Mouse (Mus musculus): Measurements from ENCODE around the gene Fam129c. TPM values are rescaled to one million over a fixed set of nuclear protein-coding genes. Genes with fewer than 3 reads are reported as not detected.

Fam129c gene
- polyA plus RNA-seq, 2 experiments: 0.56 to 1.1 TPM

- DNase-seq (ENCODE audit: low read depth in 3 of 3, low spot score in 3 of 3): no peak
- TF ChIP-seq CTCF (IDR thresholded peaks at IDR 0.05; ENCODE audit: low read depth) (no peak), EP300 (IDR thresholded peaks at IDR 0.05; ENCODE audit: low read depth) (no peak)
- no peaks in the 10 kb centered on the region for H3K36me3 ChIP-seq (replicated peaks; ENCODE audit: control insufficient read depth, insufficient read depth, low read depth)
- H3K4me3 ChIP-seq (ENCODE audit: insufficient read depth in 1 of 2, low read depth in 2 of 2, low read length in 2 of 2): no peak overlapping the region
- H3K27me3 ChIP-seq (ENCODE audit: control insufficient read depth, insufficient read depth, low read length): peaks cover 9% of the 10 kb centered on the region
- no peak overlapping the region for H3K9ac ChIP-seq (replicated peaks)
- H3K9me3 ChIP-seq (ENCODE audit: control insufficient read depth, low read length): no peaks in the 10 kb centered on the region
- no peak overlapping the region for H3K27ac ChIP-seq
- WGBS (ENCODE audit: insufficient replicate concordance): 61% methylated on average over 2 of the region's 2 CpGs
- ATAC-seq (ENCODE audit: insufficient read depth): no peak
- H3K4me1 ChIP-seq (replicated peaks; ENCODE audit: control insufficient read depth in 2 of 2, insufficient read depth in 2 of 2, low read length in 1 of 2): peaks cover 3 to 7% of the 10 kb centered on the region in 2 experiments
- H3K4me2 ChIP-seq (ENCODE audit: low read depth): no peak overlapping the region
These were observed 25.4 kb upstream of the Fam129c start for GRCm38 (mm10) chr8:71572077-71572476.

- Histone ChIP-seq H3K27ac (no peak overlapping the region), H3K4me3 (ENCODE audit: insufficient read depth in 1 of 2, low read depth in 2 of 2, low read length in 2 of 2) (no peak overlapping the region), H3K4me1 (replicated peaks; ENCODE audit: control insufficient read depth in 2 of 2, insufficient read depth in 2 of 2, low read length in 1 of 2) (peaks cover 3 to 7% of the 10 kb centered on the region in 2 experiments), H3K36me3 (replicated peaks; ENCODE audit: control insufficient read depth, insufficient read depth, low read depth) (no peaks in the 10 kb centered on the region), H3K27me3 (ENCODE audit: control insufficient read depth, insufficient read depth, low read length) (peaks cover 9% of the 10 kb centered on the region), H3K9ac (replicated peaks) (no peak overlapping the region), H3K4me2 (ENCODE audit: low read depth) (no peak overlapping the region), H3K9me3 (ENCODE audit: control insufficient read depth, low read length) (no peaks in the 10 kb centered on the region)
- TF ChIP-seq EP300 (IDR thresholded peaks at IDR 0.05; ENCODE audit: low read depth) (no peak), CTCF (IDR thresholded peaks at IDR 0.05; ENCODE audit: low read depth) (no peak)
- no peak for DNase-seq (ENCODE audit: low read depth in 3 of 3, low spot score in 3 of 3)
- ATAC-seq (ENCODE audit: insufficient read depth): no peak
- 77% methylated on average over 9 of the region's 9 CpGs for WGBS (ENCODE audit: insufficient replicate concordance)
These were observed 24.4 kb upstream of the Fam129c start for GRCm38 (mm10) chr8:71572847-71573633.

- H3K27ac ChIP-seq: no peak overlapping the region
- DNase-seq (ENCODE audit: low read depth in 3 of 3, low spot score in 3 of 3): no peak
- no peak overlapping the region for H3K9ac ChIP-seq (replicated peaks)
- no peak overlapping the region for H3K4me2 ChIP-seq (ENCODE audit: low read depth)
- H3K4me1 ChIP-seq (replicated peaks; ENCODE audit: control insufficient read depth in 2 of 2, insufficient read depth in 2 of 2, low read length in 1 of 2): peaks cover 3 to 7% of the 10 kb centered on the region in 2 experiments
- no peak for ATAC-seq (ENCODE audit: insufficient read depth)
- no peak overlapping the region for H3K4me3 ChIP-seq (ENCODE audit: insufficient read depth in 1 of 2, low read depth in 2 of 2, low read length in 2 of 2)
- H3K9me3 ChIP-seq (ENCODE audit: control insufficient read depth, low read length): no peaks in the 10 kb centered on the region
- H3K36me3 ChIP-seq (replicated peaks; ENCODE audit: control insufficient read depth, insufficient read depth, low read depth): no peaks in the 10 kb centered on the region
- TF ChIP-seq CTCF (IDR thresholded peaks at IDR 0.05; ENCODE audit: low read depth): no peak
- no peak for TF ChIP-seq EP300 (IDR thresholded peaks at IDR 0.05; ENCODE audit: low read depth)
- 62% methylated on average over 7 of the region's 7 CpGs for WGBS (ENCODE audit: insufficient replicate concordance)
- H3K27me3 ChIP-seq (ENCODE audit: control insufficient read depth, insufficient read depth, low read length): peaks cover 3% of the 10 kb centered on the region
These were observed 23.0 kb upstream of the Fam129c start for GRCm38 (mm10) chr8:71574426-71574825.

- Histone ChIP-seq H3K4me3 (ENCODE audit: insufficient read depth in 1 of 2, low read depth in 2 of 2, low read length in 2 of 2) (no peak overlapping the region), H3K4me1 (replicated peaks; ENCODE audit: control insufficient read depth in 2 of 2, insufficient read depth in 2 of 2, low read length in 1 of 2) (peaks cover 0 to 6% of the 10 kb centered on the region in 2 experiments; a peak in 3 of 4 replicates), H3K27me3 (ENCODE audit: control insufficient read depth, insufficient read depth, low read length) (no peaks in the 10 kb centered on the region; the same call in 1 of the 2 replicates), H3K9me3 (ENCODE audit: control insufficient read depth, low read length) (no peaks in the 10 kb centered on the region), H3K27ac (no peak overlapping the region), H3K4me2 (ENCODE audit: low read depth) (no peak overlapping the region), H3K36me3 (replicated peaks; ENCODE audit: control insufficient read depth, insufficient read depth, low read depth) (no peaks in the 10 kb centered on the region), H3K9ac (replicated peaks) (no peak overlapping the region)
- WGBS (ENCODE audit: insufficient replicate concordance): 56% methylated on average over 1 of the region's 1 CpGs
- DNase-seq (ENCODE audit: low read depth in 3 of 3, low spot score in 3 of 3) (no peak), ATAC-seq (ENCODE audit: insufficient read depth) (no peak)
- TF ChIP-seq CTCF (IDR thresholded peaks at IDR 0.05; ENCODE audit: low read depth) (no peak), EP300 (IDR thresholded peaks at IDR 0.05; ENCODE audit: low read depth) (no peak)
These were observed 22.4 kb upstream of the Fam129c start for GRCm38 (mm10) chr8:71575020-71575419.

- 39% methylated on average over 4 of the region's 4 CpGs for WGBS (ENCODE audit: insufficient replicate concordance)
- no peaks in the 10 kb centered on the region for H3K4me1 ChIP-seq (replicated peaks; ENCODE audit: control insufficient read depth in 2 of 2, insufficient read depth in 2 of 2, low read length in 1 of 2)
- H3K27me3 ChIP-seq (ENCODE audit: control insufficient read depth, insufficient read depth, low read length): no peaks in the 10 kb centered on the region
- H3K4me3 ChIP-seq (ENCODE audit: insufficient read depth in 1 of 2, low read depth in 2 of 2, low read length in 2 of 2): no peak overlapping the region
- ATAC-seq (ENCODE audit: insufficient read depth) (no peak), DNase-seq (ENCODE audit: low read depth in 3 of 3, low spot score in 3 of 3) (no peak)
- TF ChIP-seq EP300 (IDR thresholded peaks at IDR 0.05; ENCODE audit: low read depth) (no peak), CTCF (IDR thresholded peaks at IDR 0.05; ENCODE audit: low read depth) (no peak)
- H3K9me3 ChIP-seq (ENCODE audit: control insufficient read depth, low read length): no peaks in the 10 kb centered on the region
- no peaks in the 10 kb centered on the region for H3K36me3 ChIP-seq (replicated peaks; ENCODE audit: control insufficient read depth, insufficient read depth, low read depth)
- no peak overlapping the region for H3K27ac ChIP-seq
- no peak overlapping the region for H3K4me2 ChIP-seq (ENCODE audit: low read depth)
- no peak overlapping the region for H3K9ac ChIP-seq (replicated peaks)
These were observed 19.5 kb upstream of the Fam129c start for GRCm38 (mm10) chr8:71577856-71578387.
